Mouse (Mus musculus) T-cell, adult 2 months (primary cell): Measurements from ENCODE around the gene Fam228b.
"Not testable (repeated sequence)": the region's sequence is repeated elsewhere in the genome, so short reads cannot be mapped to it uniquely, and the experiment has no call there.

ENCODE experiments used
- DNase-seq: peaks from one replicate; pipeline ENCODE4 v3.0.0; 2022; ENCODE audit warnings: low spot score

Fam228b gene

GRCm38 (mm10) chr12:4740823-4741222 lies 28.2 kb downstream of the Fam228b start:
- no peak for DNase-seq

DNA sequence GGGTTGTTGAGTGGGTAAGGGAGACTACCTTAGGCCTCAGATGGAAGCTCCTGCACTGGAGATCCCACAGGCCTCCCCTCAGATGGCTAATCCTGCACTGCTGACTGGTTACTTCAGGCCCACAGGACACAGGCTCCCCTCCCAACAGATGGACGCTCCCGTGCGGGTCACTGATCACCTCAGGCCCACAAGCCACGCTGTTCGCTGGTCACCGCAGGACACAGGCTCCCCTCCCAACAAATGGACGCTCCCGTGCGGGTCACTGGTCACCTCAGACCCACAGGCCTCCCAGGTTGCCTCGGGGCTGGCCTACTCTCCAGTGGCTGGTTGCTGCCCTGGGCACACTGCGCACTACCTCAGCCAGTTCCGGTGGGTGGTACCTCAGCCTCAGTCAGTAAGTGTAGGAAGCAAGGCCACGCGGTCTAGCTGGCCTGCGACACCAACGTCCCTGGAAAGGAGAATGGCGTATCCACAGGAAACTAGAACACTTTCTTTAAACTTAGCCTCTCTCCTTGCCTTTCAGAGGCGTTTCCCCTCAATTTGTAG lies 31.0 kb downstream of the Fam228b start, which contains the start of gene Fam228a:
Fam228a (minus strand) TSS at position 400 of the 546 bp plus-strand sequence.
- no peak for DNase-seq

- DNase-seq, result no peak
These were observed 36.7 kb downstream of the Fam228b start for GRCm38 (mm10) chr12:4732332-4732731.

DNA sequence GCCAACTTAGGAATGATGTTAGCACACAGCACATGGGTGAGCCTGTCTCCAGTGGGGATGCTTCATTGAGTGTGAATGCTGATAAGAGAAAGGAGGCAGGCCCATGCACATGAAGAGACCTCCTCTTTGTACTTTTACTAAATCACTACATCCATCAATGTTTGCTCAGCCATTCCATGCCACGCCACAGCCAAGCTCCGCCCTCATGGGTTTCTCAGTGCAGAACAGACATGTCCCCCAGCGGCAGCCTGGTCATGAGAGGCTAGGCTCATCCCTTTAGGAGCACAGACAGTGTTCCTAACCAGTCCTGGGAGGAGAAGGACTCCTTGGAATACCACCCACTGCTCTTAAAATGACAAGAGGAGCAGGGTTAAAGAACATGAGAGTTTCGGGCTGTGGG lies 37.4 kb downstream of the Fam228b start:
- DNase-seq, result no peak

DNA sequence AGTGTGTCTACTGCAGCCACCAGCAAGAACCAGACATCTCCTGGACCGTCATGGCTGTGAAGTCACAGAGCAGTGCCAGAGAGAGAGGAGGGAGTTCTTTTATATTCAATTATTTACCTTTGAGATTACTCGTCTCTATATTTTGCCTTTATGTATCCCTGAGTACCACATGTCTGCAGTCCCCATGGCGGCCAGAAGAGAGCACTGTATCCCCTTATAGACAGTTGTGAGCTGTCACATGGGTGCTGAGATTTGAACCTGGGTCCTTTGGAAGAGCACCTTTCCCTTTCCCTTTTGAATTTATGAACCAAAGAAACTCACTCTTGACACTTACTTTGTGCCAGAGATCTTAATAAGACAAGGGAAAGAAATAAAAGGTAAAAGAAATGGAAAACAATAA lies 39.9 kb downstream of the Fam228b start:
- no peak for DNase-seq

GRCm38 (mm10) chr12:4719762-4720754 lies 49.0 kb downstream of the Fam228b start:
- no peak for DNase-seq

- no peak for DNase-seq
These were observed 49.9 kb downstream of the Fam228b start for GRCm38 (mm10) chr12:4719066-4719761.

DNA sequence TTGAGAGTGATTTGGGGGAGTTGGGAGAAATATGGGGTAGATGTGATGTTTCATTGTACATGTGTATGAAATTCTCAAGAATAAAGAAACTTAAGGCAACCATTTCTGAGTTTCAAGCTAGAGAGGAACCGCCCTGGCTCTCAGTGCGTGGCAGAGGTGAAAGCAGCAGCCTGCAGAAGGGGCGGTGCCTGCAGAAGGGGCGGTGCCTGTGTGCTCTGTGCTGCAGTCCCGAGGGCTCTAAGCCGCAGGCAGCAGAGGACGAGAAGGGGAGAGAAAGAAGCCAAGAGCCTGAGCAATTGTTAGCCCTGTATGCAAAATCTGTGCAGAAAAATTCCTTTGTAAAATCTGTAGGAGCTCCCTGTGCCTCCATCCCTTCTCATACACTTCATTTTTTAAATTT lies 51.6 kb downstream of the Fam228b start:
- peak; percentile 34 for DNase-seq

DNA sequence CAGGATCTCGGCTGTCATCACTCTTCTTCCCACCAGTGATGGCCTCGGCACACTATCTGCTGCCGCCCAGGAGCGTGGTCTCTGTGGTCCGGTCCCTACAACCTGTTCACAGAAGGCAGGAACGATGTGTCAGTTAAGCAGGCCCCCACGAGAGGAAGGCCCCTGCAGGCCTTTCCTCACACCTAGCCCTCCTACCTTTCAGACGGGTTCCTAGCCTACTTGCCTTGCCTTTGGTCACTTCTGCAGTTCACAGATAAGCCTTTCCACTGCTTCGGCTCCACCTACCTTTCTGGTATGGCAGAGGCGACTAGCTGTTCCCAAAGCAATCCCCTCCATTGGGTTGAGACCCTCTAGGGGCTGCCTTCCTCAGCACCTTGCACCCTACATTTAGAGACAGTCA lies 53.5 kb downstream of the Fam228b start:
- DNase-seq, result no peak

DNA sequence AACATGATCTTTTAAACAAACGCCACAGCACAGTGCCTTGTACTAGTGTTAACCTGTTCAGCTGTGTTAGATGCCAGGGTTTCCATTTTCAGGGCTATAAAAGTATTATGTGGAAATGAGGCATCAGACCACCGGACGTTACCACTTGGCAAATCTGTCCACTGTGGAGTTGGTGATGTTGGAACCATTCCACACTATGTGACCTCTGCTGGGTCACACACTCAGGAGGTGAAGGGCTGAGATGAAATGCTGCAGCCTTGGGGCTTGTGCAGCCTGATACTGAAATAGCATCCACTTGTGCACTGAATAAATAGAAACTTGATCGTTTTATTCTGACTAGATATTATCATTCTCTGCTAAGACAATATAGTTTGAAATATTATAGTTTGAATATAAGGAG lies 55.7 kb downstream of the Fam228b start:
- no peak for DNase-seq

DNA sequence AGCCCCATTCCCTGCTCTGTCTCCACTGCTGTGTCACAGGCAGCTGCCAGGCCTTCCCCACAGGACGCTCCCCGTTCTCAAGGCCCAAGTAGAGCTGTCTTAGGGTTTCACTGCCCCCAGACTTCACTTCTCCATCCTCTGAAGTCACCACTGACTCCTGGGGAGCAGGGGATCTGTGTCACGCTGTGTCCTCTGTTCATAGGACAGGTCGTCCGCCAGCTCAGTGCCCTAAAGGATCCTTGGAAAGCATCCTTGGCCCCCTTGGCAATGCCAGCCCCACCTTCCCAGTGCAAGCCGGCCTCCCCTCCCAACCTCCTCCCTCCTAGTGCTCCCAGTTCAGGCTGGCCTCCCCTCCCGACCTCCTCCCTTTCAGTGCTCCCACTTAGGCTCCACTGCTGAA lies 59.1 kb downstream of the Fam228b start:
- no peak for DNase-seq

GRCm38 (mm10) chr12:4708881-4709604 lies 60.0 kb downstream of the Fam228b start:
- no peak for DNase-seq

DNA sequence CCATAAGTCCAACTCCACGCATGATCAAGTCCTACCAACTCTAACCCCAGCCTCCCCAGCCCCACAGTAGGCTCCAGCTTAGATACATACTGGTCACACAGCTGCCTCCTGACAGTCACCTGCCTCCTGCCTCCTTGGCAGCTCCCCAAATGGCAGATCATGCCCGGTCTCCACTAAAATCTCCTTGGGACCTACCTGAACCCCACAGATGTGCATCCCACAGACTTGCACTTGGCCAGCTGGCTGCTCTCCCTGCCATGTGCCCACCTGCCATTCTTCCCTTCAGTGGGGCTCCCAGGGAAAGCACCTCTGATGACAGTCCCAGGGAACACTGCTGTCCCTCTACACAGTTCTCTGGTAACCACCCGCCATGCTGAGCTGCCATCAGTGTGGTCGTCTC lies 60.8 kb downstream of the Fam228b start:
- DNase-seq, result no peak

DNA sequence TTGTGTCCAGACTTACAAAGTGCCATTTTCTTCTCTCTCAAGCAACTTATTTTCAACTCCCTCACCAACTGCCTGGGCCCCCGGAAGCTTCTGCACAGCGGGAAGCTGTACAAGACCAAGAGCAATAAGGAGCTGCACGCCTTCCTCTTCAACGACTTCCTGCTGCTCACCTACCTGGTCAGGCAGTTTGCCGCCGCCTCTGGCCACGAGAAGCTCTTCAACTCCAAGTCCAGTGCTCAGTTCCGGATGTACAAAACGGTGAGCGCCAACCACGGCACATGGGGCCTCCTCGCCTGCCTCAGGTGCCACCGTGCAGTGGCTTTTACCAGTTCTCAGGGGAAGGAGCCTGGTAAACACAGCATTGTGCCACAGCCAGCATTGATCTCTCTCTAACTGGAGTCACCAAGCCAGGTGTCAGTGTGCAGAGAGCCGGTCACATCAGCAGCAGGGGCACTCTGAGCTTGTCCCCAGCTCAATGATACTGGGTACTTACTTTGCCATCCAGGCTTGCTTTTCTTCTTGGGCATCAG lies 61.5 kb downstream of the Fam228b start:
- DNase-seq, result no peak

DNA sequence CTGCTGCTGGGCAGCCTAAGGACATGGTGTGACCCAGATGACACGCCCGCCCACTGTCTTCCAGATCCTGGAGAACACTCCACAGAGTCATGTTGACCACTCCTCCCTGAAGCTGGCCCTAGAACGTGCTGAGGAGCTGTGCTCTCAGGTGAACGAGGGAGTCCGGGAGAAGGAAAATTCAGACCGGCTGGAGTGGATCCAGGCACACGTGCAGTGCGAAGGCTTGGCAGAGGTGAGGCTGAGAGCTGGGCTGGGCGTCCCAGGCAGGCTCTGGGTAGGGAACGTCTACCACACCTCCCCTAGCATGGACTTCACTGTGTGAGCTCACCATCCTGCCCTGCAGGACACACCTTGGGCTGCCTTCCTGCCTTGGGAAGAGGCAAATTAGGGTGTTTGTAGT lies 62.2 kb downstream of the Fam228b start:
- DNase-seq, result no peak

DNA sequence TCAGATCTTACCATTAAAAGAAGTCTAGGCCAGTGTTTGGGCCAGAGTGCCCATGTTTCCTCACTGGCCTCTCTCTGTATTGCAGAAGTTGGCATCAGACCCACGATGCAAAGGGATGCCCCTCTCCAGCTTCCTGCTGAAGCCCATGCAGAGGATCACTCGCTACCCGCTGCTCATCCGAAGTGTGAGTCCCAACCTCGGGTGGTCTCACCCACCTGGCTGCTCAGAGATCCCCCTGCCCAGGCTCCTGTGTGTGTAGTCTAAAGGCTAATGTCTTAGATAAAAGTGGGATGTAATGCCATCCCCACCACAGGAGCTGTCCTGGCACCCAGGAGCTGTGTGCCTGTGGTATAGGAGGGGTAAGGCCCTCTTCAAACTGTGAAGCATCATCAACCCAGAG lies 62.9 kb downstream of the Fam228b start:
- no peak for DNase-seq

GRCm38 (mm10) chr12:4705626-4706025 lies 63.4 kb downstream of the Fam228b start:
- not testable (repeated sequence) for DNase-seq

DNA sequence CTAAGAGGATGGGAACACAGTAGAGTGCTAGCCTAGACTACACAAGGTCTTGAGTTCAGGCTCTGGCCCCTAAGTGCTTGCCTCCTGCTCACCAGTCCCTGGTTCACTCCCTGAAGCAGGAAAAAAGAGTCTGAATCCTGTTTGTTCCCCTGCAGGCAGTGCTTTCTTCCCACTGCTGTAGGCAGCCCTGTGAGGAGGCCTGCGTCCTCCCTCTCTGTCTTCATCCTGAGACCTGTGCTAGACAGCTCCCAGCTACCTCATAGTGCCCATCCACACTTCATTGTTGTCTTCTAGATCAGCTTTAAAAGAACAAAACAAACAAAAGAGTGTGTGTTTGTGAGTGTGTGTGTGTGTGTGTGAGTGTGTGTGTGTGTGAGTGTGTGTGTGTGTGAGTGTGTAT lies 74.5 kb downstream of the Fam228b start:
- no peak for DNase-seq

GRCm38 (mm10) chr12:4691193-4691592 lies 77.9 kb downstream of the Fam228b start:
- no peak for DNase-seq
